Mouse (Mus musculus) megakaryocyte, embryonic 14.5 days (primary cell): Measurements from ENCODE around the gene Crabp2. TPM values are rescaled to one million over a fixed set of nuclear protein-coding genes. Genes with fewer than 3 reads are reported as not detected.

Experiments used
- H3K27me3 ChIP-seq: replicated peaks from 2 replicates; pipeline ENCODE3; 2012; ENCODE audit warnings: inconsistent platforms
- H3K36me3 ChIP-seq: replicated peaks from 2 replicates; pipeline ENCODE3; 2012; ENCODE audit warnings: low read length, inconsistent platforms, mixed read lengths
- H3K4me1 ChIP-seq: 2 replicates; pipeline ENCODE4 v1.6.1; 2012; ENCODE audit warnings: inconsistent platforms
- H3K4me3 ChIP-seq: replicated peaks from 2 replicates; pipeline ENCODE3; 2012; ENCODE audit warnings: moderate library complexity, mild to moderate bottlenecking, inconsistent platforms
- H3K9me3 ChIP-seq: 2 replicates; pipeline ENCODE4 v1.6.1; 2012; ENCODE audit warnings: inconsistent platforms
- FLI1 ChIP-seq: IDR thresholded peaks from 2 replicates; pipeline ENCODE4 v1.6.1; 2012; ENCODE audit warnings: low read length, inconsistent platforms, mixed read lengths
- GATA1 ChIP-seq: IDR thresholded peaks from 3 replicates; pipeline ENCODE4 v1.6.1; 2012; ENCODE audit warnings: mixed read lengths, low read length, inconsistent platforms, borderline replicate concordance
- polyA plus RNA-seq: library from polyadenylated mRNA; stranded (reverse); fragments of >175 nt; gene quantifications from 2 replicates; pipeline ENCODE4 v1.2.3, GENCODE M21; 2012; ENCODE audit warnings: low replicate concordance; ENCODE audit not compliant: insufficient read depth

Crabp2 gene
- polyA plus RNA-seq, 1 experiment: 0.47 TPM

GRCm38 (mm10) chr3:87943586-87943985, 4.9 kb upstream of the Crabp2 start:
- peaks cover 65% of the 10 kb centered on the region for H3K36me3 ChIP-seq
- H3K9me3 ChIP-seq: no peaks in the 10 kb centered on the region
- no peak overlapping the region for H3K4me3 ChIP-seq
- peaks cover 30% of the 10 kb centered on the region for H3K4me1 ChIP-seq
- H3K27me3 ChIP-seq: peaks cover 38% of the 10 kb centered on the region
- no peak for TF ChIP-seq GATA1
- no peak for TF ChIP-seq FLI1

- TF ChIP-seq FLI1 (no peak), GATA1 (no peak)
- Histone ChIP-seq H3K9me3 (no peaks in the 10 kb centered on the region), H3K36me3 (peaks cover 51% of the 10 kb centered on the region), H3K27me3 (peaks cover 53% of the 10 kb centered on the region), H3K4me1 (peaks cover 43% of the 10 kb centered on the region), H3K4me3 (no peak overlapping the region)
Measured at GRCm38 (mm10) chr3:87944838-87945600, 3.4 kb upstream of the Crabp2 start.

DNA sequence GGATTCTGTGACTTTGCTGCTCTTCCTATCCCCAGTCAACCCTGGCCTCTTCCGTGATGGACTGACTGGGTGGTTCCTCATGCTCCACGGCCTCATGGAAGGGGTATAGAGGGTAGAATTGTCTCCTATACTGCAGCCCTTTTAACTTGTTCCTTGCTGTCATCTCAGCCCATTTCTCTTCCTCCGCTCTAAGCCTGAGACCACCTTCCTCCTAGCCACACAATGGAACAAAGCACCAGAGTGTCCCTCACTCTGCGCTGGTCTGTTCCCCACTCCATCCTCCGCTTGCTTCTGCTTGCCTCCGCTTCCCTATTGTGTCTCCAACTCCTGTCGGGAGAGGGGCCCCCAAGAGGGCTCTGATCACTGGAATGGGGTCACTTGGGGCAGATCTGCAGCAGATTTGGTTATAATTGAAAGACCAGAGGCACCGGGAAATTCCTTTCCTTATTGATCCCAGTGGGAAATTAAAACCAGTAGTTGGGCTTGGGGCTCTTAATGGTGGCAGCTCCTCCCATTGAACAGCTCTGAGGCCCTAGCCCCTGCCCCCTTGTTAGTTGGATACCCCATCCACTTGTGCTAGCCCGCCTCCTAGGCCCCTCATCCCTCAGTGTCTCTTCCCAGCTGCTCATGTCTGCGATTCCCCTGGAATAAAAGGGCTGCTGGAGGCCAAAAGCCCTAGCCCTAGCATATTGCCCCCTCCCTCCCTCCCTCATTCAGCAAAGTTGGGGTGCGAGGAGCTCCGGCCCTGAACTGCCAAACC, 2.5 kb upstream of the Crabp2 start:
- Histone ChIP-seq H3K27me3 (peaks cover 61% of the 10 kb centered on the region), H3K36me3 (peaks cover 43% of the 10 kb centered on the region), H3K4me1 (peaks cover 46% of the 10 kb centered on the region), H3K9me3 (no peaks in the 10 kb centered on the region), H3K4me3 (no peak overlapping the region)
- TF ChIP-seq GATA1 (no peak), FLI1 (no peak)

DNA sequence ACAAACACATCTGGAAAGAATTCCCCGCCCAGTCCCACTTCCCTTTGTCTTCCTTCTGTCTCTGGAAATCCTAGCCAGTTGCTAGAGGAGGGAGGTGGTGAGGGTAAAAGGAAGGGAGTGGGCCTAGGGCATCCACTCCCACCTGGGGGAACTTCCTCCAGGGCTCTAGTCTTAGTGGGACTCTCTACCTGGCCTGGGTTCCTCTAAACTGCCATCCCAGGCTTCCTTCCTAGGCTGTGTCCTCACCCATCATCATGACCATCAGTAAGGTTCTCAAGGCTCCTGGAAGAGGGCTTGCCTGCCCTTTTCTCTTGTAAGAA, 2.0 kb upstream of the Crabp2 start:
- H3K27me3 ChIP-seq: peaks cover 66% of the 10 kb centered on the region
- peaks cover 38% of the 10 kb centered on the region for H3K36me3 ChIP-seq
- peaks cover 47% of the 10 kb centered on the region for H3K4me1 ChIP-seq
- no peak overlapping the region for H3K4me3 ChIP-seq
- TF ChIP-seq GATA1: no peak
- TF ChIP-seq FLI1: no peak
- H3K9me3 ChIP-seq: no peaks in the 10 kb centered on the region

- peak overlapping the region; percentile 53 for H3K4me3 ChIP-seq
- peaks cover 30% of the 10 kb centered on the region for H3K36me3 ChIP-seq
- peaks cover 73% of the 10 kb centered on the region for H3K27me3 ChIP-seq
- H3K9me3 ChIP-seq: no peaks in the 10 kb centered on the region
- H3K4me1 ChIP-seq: peaks cover 54% of the 10 kb centered on the region
- no peak for TF ChIP-seq FLI1
- no peak for TF ChIP-seq GATA1
Measured at GRCm38 (mm10) chr3:87947056-87947810, 1.2 kb upstream of the Crabp2 start.

- Histone ChIP-seq H3K4me1 (peaks cover 60% of the 10 kb centered on the region), H3K36me3 (peaks cover 25% of the 10 kb centered on the region), H3K4me3 (peak overlapping the region; percentile 70), H3K27me3 (peaks cover 79% of the 10 kb centered on the region), H3K9me3 (no peaks in the 10 kb centered on the region)
- TF ChIP-seq GATA1: no peak
- no peak for TF ChIP-seq FLI1
Measured at GRCm38 (mm10) chr3:87947811-87948199, 661 bp upstream of the Crabp2 start.

- Histone ChIP-seq H3K9me3 (no peaks in the 10 kb centered on the region), H3K4me3 (no peak overlapping the region), H3K4me1 (peaks cover 62% of the 10 kb centered on the region), H3K36me3 (peaks cover 11% of the 10 kb centered on the region), H3K27me3 (peaks cover 94% of the 10 kb centered on the region)
- TF ChIP-seq FLI1 (no peak), GATA1 (no peak)
Measured at GRCm38 (mm10) chr3:87949266-87949954, 944 bp downstream of the Crabp2 start.

GRCm38 (mm10) chr3:87949955-87950515, 1.6 kb downstream of the Crabp2 start:
- Histone ChIP-seq H3K4me1 (peaks cover 62% of the 10 kb centered on the region), H3K4me3 (no peak overlapping the region), H3K36me3 (peaks cover 6% of the 10 kb centered on the region), H3K9me3 (no peaks in the 10 kb centered on the region), H3K27me3 (peaks cover 98% of the 10 kb centered on the region)
- TF ChIP-seq GATA1 (no peak), FLI1 (no peak)

GRCm38 (mm10) chr3:87951946-87952345, 3.5 kb downstream of the Crabp2 start:
- no peaks in the 10 kb centered on the region for H3K9me3 ChIP-seq

More at GRCm38 (mm10) chr3:87951946-87952345, 3.5 kb downstream of the Crabp2 start:
- TF ChIP-seq GATA1: no peak
- TF ChIP-seq FLI1: no peak
- H3K4me1 ChIP-seq: peaks cover 52% of the 10 kb centered on the region
- H3K4me3 ChIP-seq: peak overlapping the region; percentile 25
- no peaks in the 10 kb centered on the region for H3K36me3 ChIP-seq
- peaks cover 96% of the 10 kb centered on the region for H3K27me3 ChIP-seq
